12 mouse cellular contexts compared by ENCODE assay signal in genomic region chr9:123139887-123140614, GRCm38 (mm10). TPM values are rescaled to one million over a fixed set of nuclear protein-coding genes. Genes with fewer than 3 reads are reported as not detected.
A peak's percentile ranks its signal among the peaks of the same experiment; 100 is the strongest.
DNase-seq lines count a peak whose midpoint lies in the region; ATAC-seq and TF ChIP-seq lines count a peak whose summit lies in the region.
"Had no signal": no experiment of that assay in that cellular context is flagged by ENCODE, and none has a peak within 500 bp of the region (broad histone marks: within the 10 kb centered on the region; RNA-seq: fewer than 3 reads in every experiment).

No protein-coding gene starts in this region.

- H3K9me3 ChIP-seq in hindbrain, embryonic 14.5 days (ENCODE audit: control insufficient read depth, low read length), result no peaks in the 10 kb centered on the region
- peaks cover 3% of the 10 kb centered on the region for H3K9me3 ChIP-seq in hindbrain, embryonic 16.5 days (ENCODE audit: control insufficient read depth, low read length)
- peaks cover 8% of the 10 kb centered on the region for H3K9me3 ChIP-seq in liver, embryonic 11.5 days (ENCODE audit: control insufficient read depth, low read length)
- H3K9me3 ChIP-seq in embryonic facial prominence, embryonic 15.5 days (replicated peaks), result peaks cover 8% of the 10 kb centered on the region
- 0 out of 2 replicates have a peak, but pooled peaks cover 4% of the 10 kb centered on the region for H3K9me3 ChIP-seq in neural tube, embryonic 15.5 days (replicated peaks)

- peak overlapping the region; percentile 33; the same call in 1 of the 2 replicates for H3K27ac ChIP-seq in hindbrain, embryonic 14.5 days
- no peak overlapping the region for H3K27ac ChIP-seq in hindbrain, embryonic 16.5 days (ENCODE audit: low read depth, low read length)
- H3K27ac ChIP-seq in liver, adult 2 months (replicated peaks; ENCODE audit: insufficient read depth, low read depth, low read length), result 0 out of 2 replicates have a peak overlapping the region, but pooled peaks have one; percentile 27
- H3K27ac ChIP-seq in liver, embryonic 11.5 days (ENCODE audit: low read depth, low read length), result no peak overlapping the region
- H3K27ac ChIP-seq in embryonic facial prominence, embryonic 15.5 days (replicated peaks), result 0 out of 2 replicates have a peak overlapping the region, but pooled peaks have one; percentile 36
- H3K27ac ChIP-seq in neural tube, embryonic 15.5 days (replicated peaks), result peak overlapping the region; percentile 58
- H3K27ac ChIP-seq: macrophage had no signal

- DNase-seq in hindbrain, embryonic 14.5 days (ENCODE audit: low spot score), result no peak
- DNase-seq in liver, adult 2 months (ENCODE audit: extremely low read depth, low read depth, low spot score), result no peak
- DNase-seq in liver, embryonic 11.5 days (ENCODE audit: low spot score), result no peak
- no peak for DNase-seq in adrenal gland, postnatal 36 days
- DNase-seq: cerebellum, adult 8-10 months; embryo, embryonic 11 days; layer of hippocampus, postnatal 36 days had no signal

- no peaks in the 10 kb centered on the region for H3K79me2 ChIP-seq in liver, adult 2 months (ENCODE audit: control insufficient read depth, insufficient read depth, low read length)

- no peak for TF ChIP-seq CTCF in liver, adult 2 months (IDR thresholded peaks at IDR 0.05; ENCODE audit: low read depth, low read length)

- TF ChIP-seq POLR2A in liver, adult 2 months (IDR thresholded peaks at IDR 0.05; ENCODE audit: extremely low read depth, insufficient read depth, low read length), result no peak

- H3K36me3 ChIP-seq in hindbrain, embryonic 14.5 days (replicated peaks; ENCODE audit: control insufficient read depth, insufficient read depth), result peaks cover 53% of the 10 kb centered on the region
- H3K36me3 ChIP-seq in hindbrain, embryonic 16.5 days (ENCODE audit: control insufficient read depth, insufficient read depth, low read length), result peaks cover 25% of the 10 kb centered on the region
- peaks cover 14% of the 10 kb centered on the region for H3K36me3 ChIP-seq in liver, adult 2 months (ENCODE audit: control insufficient read depth, insufficient read depth, low read length)
- H3K36me3 ChIP-seq in liver, embryonic 11.5 days (ENCODE audit: control insufficient read depth, insufficient read depth, low read length), result peaks cover 36% of the 10 kb centered on the region
- peaks cover 55% of the 10 kb centered on the region for H3K36me3 ChIP-seq in embryonic facial prominence, embryonic 15.5 days
- H3K36me3 ChIP-seq in neural tube, embryonic 15.5 days, result peaks cover 58% of the 10 kb centered on the region

- no peak for ATAC-seq in hindbrain, embryonic 14.5 days (ENCODE audit: low FRiP score)
- no peak for ATAC-seq in hindbrain, embryonic 16.5 days
- no peak for ATAC-seq in liver, embryonic 11.5 days (replicated peaks; ENCODE audit: low FRiP score)
- no peak for ATAC-seq in embryonic facial prominence, embryonic 15.5 days (ENCODE audit: insufficient number of reproducible peaks, low FRiP score, low TSS enrichment, low read depth)
- ATAC-seq in neural tube, embryonic 15.5 days (ENCODE audit: low FRiP score), result no peak
- ATAC-seq: Patski had no signal

- H3K4me1 ChIP-seq in hindbrain, embryonic 14.5 days (replicated peaks; ENCODE audit: control insufficient read depth, insufficient read depth, low read length), result no peaks in the 10 kb centered on the region
- no peaks in the 10 kb centered on the region; the same call in 1 of the 2 replicates for H3K4me1 ChIP-seq in hindbrain, embryonic 16.5 days (ENCODE audit: control insufficient read depth, insufficient read depth, low read depth, low read length)
- no peaks in the 10 kb centered on the region for H3K4me1 ChIP-seq in liver, adult 2 months (ENCODE audit: control insufficient read depth, insufficient read depth, low read length)
- H3K4me1 ChIP-seq in liver, embryonic 11.5 days (replicated peaks; ENCODE audit: control insufficient read depth, insufficient read depth, low read length), result no peaks in the 10 kb centered on the region
- peaks cover 3% of the 10 kb centered on the region; the same call in 1 of the 2 replicates for H3K4me1 ChIP-seq in embryonic facial prominence, embryonic 15.5 days
- H3K4me1 ChIP-seq in neural tube, embryonic 15.5 days, result 0 out of 2 replicates have a peak, but pooled peaks cover 10% of the 10 kb centered on the region

- no peak overlapping the region for H3K4me2 ChIP-seq in hindbrain, embryonic 14.5 days (replicated peaks)
- H3K4me2 ChIP-seq in hindbrain, embryonic 16.5 days (ENCODE audit: low read length), result no peak overlapping the region
- no peak overlapping the region for H3K4me2 ChIP-seq in liver, embryonic 11.5 days
- no peak overlapping the region for H3K4me2 ChIP-seq in embryonic facial prominence, embryonic 15.5 days (replicated peaks)
- H3K4me2 ChIP-seq in neural tube, embryonic 15.5 days, result no peak overlapping the region

- 87% methylated on average over 4 of the region's 4 CpGs for WGBS in hindbrain, embryonic 14.5 days
- WGBS in hindbrain, embryonic 16.5 days, result 85% methylated on average over 4 of the region's 4 CpGs
- WGBS in liver, adult 2 months, result 71% methylated on average over 4 of the region's 4 CpGs
- WGBS in liver, embryonic 11.5 days, result 84% methylated on average over 4 of the region's 4 CpGs
- 89% methylated on average over 4 of the region's 4 CpGs for WGBS in embryonic facial prominence, embryonic 15.5 days
- 83% methylated on average over 4 of the region's 4 CpGs for WGBS in neural tube, embryonic 15.5 days

- no peak overlapping the region for H3K9ac ChIP-seq in hindbrain, embryonic 14.5 days
- no peak overlapping the region for H3K9ac ChIP-seq in hindbrain, embryonic 16.5 days (ENCODE audit: low read depth, low read length)
- H3K9ac ChIP-seq in liver, adult 2 months (ENCODE audit: low read depth, low read length), result no peak overlapping the region
- H3K9ac ChIP-seq in liver, embryonic 11.5 days (ENCODE audit: low read depth, low read length), result no peak overlapping the region
- no peak overlapping the region for H3K9ac ChIP-seq in embryonic facial prominence, embryonic 15.5 days
- no peak overlapping the region for H3K9ac ChIP-seq in neural tube, embryonic 15.5 days (replicated peaks)

- H3K4me3 ChIP-seq in hindbrain, embryonic 14.5 days (replicated peaks; ENCODE audit: low read length), result no peak overlapping the region
- H3K4me3 ChIP-seq in hindbrain, embryonic 16.5 days (ENCODE audit: low read length), result no peak overlapping the region
- H3K4me3 ChIP-seq in liver, adult 2 months (ENCODE audit: insufficient read depth, low read depth, low read length), result no peak overlapping the region
- no peak overlapping the region for H3K4me3 ChIP-seq in liver, embryonic 11.5 days (ENCODE audit: low read depth, low read length)
- no peak overlapping the region for H3K4me3 ChIP-seq in embryonic facial prominence, embryonic 15.5 days (replicated peaks)
- H3K4me3 ChIP-seq in neural tube, embryonic 15.5 days (replicated peaks), result no peak overlapping the region

- H3K27me3 ChIP-seq in hindbrain, embryonic 14.5 days (ENCODE audit: control insufficient read depth, insufficient read depth, low read length), result no peaks in the 10 kb centered on the region
- H3K27me3 ChIP-seq in hindbrain, embryonic 16.5 days (replicated peaks; ENCODE audit: control insufficient read depth, insufficient read depth, low read length), result no peaks in the 10 kb centered on the region
- H3K27me3 ChIP-seq in liver, adult 2 months (ENCODE audit: control insufficient read depth, insufficient read depth, low read length), result no peaks in the 10 kb centered on the region
- H3K27me3 ChIP-seq in liver, embryonic 11.5 days (replicated peaks; ENCODE audit: control insufficient read depth, insufficient read depth, low read length), result no peaks in the 10 kb centered on the region
- H3K27me3 ChIP-seq in embryonic facial prominence, embryonic 15.5 days, result no peaks in the 10 kb centered on the region
- H3K27me3 ChIP-seq in neural tube, embryonic 15.5 days (replicated peaks), result no peaks in the 10 kb centered on the region
- H3K27me3 ChIP-seq: Patski had no signal

RNA-seq across cellular contexts. Expression of gene Clec3b, which starts 10.7 kb away (rescaled TPM):
- polyA plus RNA-seq in hindbrain, embryonic 14.5 days (2014; fragmentation: Nextera tagmentation; extraction: Ambion mirVana), result 0.60 and 0.64 TPM in 2 replicates
- 4.2 and 4.5 TPM in 2 replicates for polyA plus RNA-seq in hindbrain, embryonic 16.5 days (2015; fragmentation: Nextera tagmentation; extraction: Ambion mirVana)
- 0.65 and 1.0 TPM in 2 replicates for total RNA-seq in liver, adult 2 months (2014; rRNA removed)
- polyA plus RNA-seq in liver, adult 2 months (2012; rRNA removed), result 0.29 and 0.73 TPM in 2 replicates
- not detected in 2 replicates for polyA plus RNA-seq in liver, embryonic 11.5 days (2014; fragmentation: Nextera tagmentation; extraction: Ambion mirVana)
- 5.4 and 5.6 TPM in 2 replicates for polyA plus RNA-seq in embryonic facial prominence, embryonic 15.5 days (2015; fragmentation: Nextera tagmentation; extraction: Ambion mirVana)
- 3.5 and 4.2 TPM in 2 replicates for polyA plus RNA-seq in neural tube, embryonic 15.5 days (2015; fragmentation: Nextera tagmentation; extraction: Ambion mirVana)
- 10 to 100 TPM; 30.4 to 58.6 TPM for total RNA-seq in adrenal gland, postnatal 36 days (2021)
- polyA plus RNA-seq: macrophage, Patski had no signal

RNA-seq across cellular contexts. Expression of gene Exosc7, which starts 27.0 kb away (rescaled TPM):
- polyA plus RNA-seq in hindbrain, embryonic 14.5 days (2014; fragmentation: Nextera tagmentation; extraction: Ambion mirVana), result 73.2 and 76.4 TPM in 2 replicates
- 76.3 and 78.2 TPM in 2 replicates for polyA plus RNA-seq in hindbrain, embryonic 16.5 days (2015; fragmentation: Nextera tagmentation; extraction: Ambion mirVana)
- 37.7 and 44.4 TPM in 2 replicates for total RNA-seq in liver, adult 2 months (2014; rRNA removed)
- 23.2 and 25.3 TPM in 2 replicates for polyA plus RNA-seq in liver, adult 2 months (2012; rRNA removed)
- polyA plus RNA-seq in liver, embryonic 11.5 days (2014; fragmentation: Nextera tagmentation; extraction: Ambion mirVana), result 191 and 193 TPM in 2 replicates
- polyA plus RNA-seq in embryonic facial prominence, embryonic 15.5 days (2015; fragmentation: Nextera tagmentation; extraction: Ambion mirVana), result 98.0 and 105 TPM in 2 replicates
- 77.1 and 94.0 TPM in 2 replicates for polyA plus RNA-seq in neural tube, embryonic 15.5 days (2015; fragmentation: Nextera tagmentation; extraction: Ambion mirVana)
- 10 to 100 TPM; 33.2 to 41.3 TPM for total RNA-seq in adrenal gland, postnatal 36 days (2021)

RNA-seq across cellular contexts. Expression of gene Zdhhc3, which starts 27.0 kb away (rescaled TPM):
- polyA plus RNA-seq in hindbrain, embryonic 14.5 days (2014; fragmentation: Nextera tagmentation; extraction: Ambion mirVana), result 63.6 and 71.7 TPM in 2 replicates
- 88.7 and 92.7 TPM in 2 replicates for polyA plus RNA-seq in hindbrain, embryonic 16.5 days (2015; fragmentation: Nextera tagmentation; extraction: Ambion mirVana)
- 12.6 and 14.5 TPM in 2 replicates for total RNA-seq in liver, adult 2 months (2014; rRNA removed)
- 45.1 and 55.7 TPM in 2 replicates for polyA plus RNA-seq in liver, adult 2 months (2012; rRNA removed)
- 54.8 and 57.0 TPM in 2 replicates for polyA plus RNA-seq in liver, embryonic 11.5 days (2014; fragmentation: Nextera tagmentation; extraction: Ambion mirVana)
- 74.8 and 78.9 TPM in 2 replicates for polyA plus RNA-seq in embryonic facial prominence, embryonic 15.5 days (2015; fragmentation: Nextera tagmentation; extraction: Ambion mirVana)
- 81.3 and 84.7 TPM in 2 replicates for polyA plus RNA-seq in neural tube, embryonic 15.5 days (2015; fragmentation: Nextera tagmentation; extraction: Ambion mirVana)
- total RNA-seq in adrenal gland, postnatal 36 days (2021), result 10 to 100 TPM; 64.2 to 80.4 TPM

Comparison
In these comparisons a context has a peak if more than half of its experiments do, and no peak if none do; other contexts are left out.
1. H3K27ac ChIP-seq: peak in hindbrain, embryonic 14.5 days (single experiment), liver, adult 2 months (single experiment), embryonic facial prominence, embryonic 15.5 days (single experiment) and neural tube, embryonic 15.5 days (single experiment); none in hindbrain, embryonic 16.5 days (single experiment) and liver, embryonic 11.5 days (single experiment).